ENCODE assay signal across 8 mouse cellular contexts in the genomic region with DNA sequence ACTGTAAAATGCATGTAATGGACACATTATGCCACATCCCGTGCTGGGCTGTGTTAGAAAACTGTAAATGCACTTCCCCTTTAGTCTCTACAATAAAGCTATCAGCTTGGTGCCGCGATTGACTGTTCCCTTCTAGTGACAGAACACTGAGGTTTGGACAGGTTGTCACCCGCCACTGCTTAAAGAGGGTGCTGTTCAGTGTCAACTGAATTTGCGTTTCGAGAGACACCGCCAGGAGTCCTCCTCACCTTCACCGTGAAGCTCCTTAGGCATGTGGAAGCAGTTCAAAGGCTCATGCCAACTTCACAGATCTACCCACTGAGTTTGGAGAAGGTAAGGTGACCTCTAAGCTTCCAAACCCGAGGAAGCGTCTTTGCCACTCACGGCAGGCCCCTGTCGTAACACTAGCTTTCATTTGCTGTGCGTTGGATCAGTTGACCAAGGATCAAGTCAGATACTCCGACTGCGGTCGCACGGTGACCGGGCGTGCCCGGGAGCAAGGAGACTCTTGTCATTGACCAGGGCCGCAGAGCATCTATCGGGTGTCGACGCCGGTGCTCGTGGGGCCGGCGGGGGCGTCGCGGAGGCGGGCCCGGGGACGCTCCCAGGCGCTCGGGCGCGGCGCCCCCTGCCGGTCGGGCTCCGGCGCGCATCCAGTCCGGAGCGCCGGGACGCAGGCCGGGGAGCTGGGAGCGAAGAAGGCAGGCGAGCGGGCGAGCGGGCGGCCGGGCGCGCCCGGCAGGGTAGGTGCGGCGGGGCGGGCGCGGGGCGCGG. TPM values are rescaled to one million over a fixed set of nuclear protein-coding genes. Genes with fewer than 3 reads are reported as not detected.
DNase-seq lines count a peak whose midpoint lies in the region; ATAC-seq and TF ChIP-seq lines count a peak whose summit lies in the region.

No protein-coding gene starts in this region.

- TF ChIP-seq CTCF in gastrocnemius, adult 2 months (IDR thresholded peaks at IDR 0.05) = peak; percentile 50

- WGBS in intestine, embryonic 15.5 days = 3% methylated on average over 56 of the region's 66 CpGs
- WGBS in limb, embryonic 11.5 days = 3% methylated on average over 54 of the region's 66 CpGs
- WGBS in midbrain, embryonic 15.5 days = 2% methylated on average over 54 of the region's 66 CpGs
- 4% methylated on average over 49 of the region's 66 CpGs for WGBS in stomach, embryonic 15.5 days

- peak overlapping the region; percentile 56 for H3K4me3 ChIP-seq in gastrocnemius, adult 2 months
- peak overlapping the region; percentile 69 for H3K4me3 ChIP-seq in intestine, embryonic 15.5 days (replicated peaks)
- H3K4me3 ChIP-seq in limb, embryonic 11.5 days (ENCODE audit: low read depth, low read length) = peak overlapping the region; percentile 54
- peak overlapping the region; percentile 93 for H3K4me3 ChIP-seq in midbrain, embryonic 15.5 days
- H3K4me3 ChIP-seq in stomach, embryonic 15.5 days (replicated peaks) = peak overlapping the region; percentile 62

- peak overlapping the region; percentile 92 for H3K4me2 ChIP-seq in intestine, embryonic 15.5 days (replicated peaks)
- peak overlapping the region; percentile 56 for H3K4me2 ChIP-seq in limb, embryonic 11.5 days (ENCODE audit: low read depth, severe bottlenecking)
- peak overlapping the region; percentile 65 for H3K4me2 ChIP-seq in midbrain, embryonic 15.5 days
- peak overlapping the region; percentile 92 for H3K4me2 ChIP-seq in stomach, embryonic 15.5 days

- intact Hi-C loops in gastrocnemius, adult 2 months (cut with DNase I) = no loop called here

- H3K27me3 ChIP-seq in intestine, embryonic 15.5 days (replicated peaks) = peaks cover 32% of the 10 kb centered on the region
- peaks cover 25% of the 10 kb centered on the region for H3K27me3 ChIP-seq in limb, embryonic 11.5 days (ENCODE audit: control insufficient read depth, insufficient read depth, low read length)
- 0 out of 2 replicates have a peak, but pooled peaks cover 3% of the 10 kb centered on the region for H3K27me3 ChIP-seq in midbrain, embryonic 15.5 days (replicated peaks)
- peaks cover 43% of the 10 kb centered on the region for H3K27me3 ChIP-seq in stomach, embryonic 15.5 days (replicated peaks)

- H3K4me1 ChIP-seq in intestine, embryonic 15.5 days (replicated peaks) = peaks cover 15% of the 10 kb centered on the region
- 0 out of 2 replicates have a peak, but pooled peaks cover 5% of the 10 kb centered on the region for H3K4me1 ChIP-seq in limb, embryonic 11.5 days (ENCODE audit: control insufficient read depth, insufficient read depth, low read length)
- H3K4me1 ChIP-seq in midbrain, embryonic 15.5 days = peaks cover 39% of the 10 kb centered on the region
- H3K4me1 ChIP-seq in stomach, embryonic 15.5 days = 0 out of 2 replicates have a peak, but pooled peaks cover 11% of the 10 kb centered on the region

- H3K9me3 ChIP-seq in intestine, embryonic 15.5 days = no peaks in the 10 kb centered on the region
- no peaks in the 10 kb centered on the region for H3K9me3 ChIP-seq in limb, embryonic 11.5 days (ENCODE audit: control insufficient read depth, low read length)
- H3K9me3 ChIP-seq in midbrain, embryonic 15.5 days = 0 out of 2 replicates have a peak, but pooled peaks cover 3% of the 10 kb centered on the region
- no peaks in the 10 kb centered on the region for H3K9me3 ChIP-seq in stomach, embryonic 15.5 days

- DNase-seq in gastrocnemius, adult 2 months = peak; percentile 45
- DNase-seq in gastrocnemius, adult 8-10 months (ENCODE audit: low spot score in 2 of 2) = no peak
- peak; percentile 89 to 92 for DNase-seq in cerebellum, postnatal 14 days
- DNase-seq in frontal cortex, postnatal 14 days (ENCODE audit: low spot score in 2 of 2) = peak; percentile 55 to 59
- DNase-seq in limb, embryonic 11.5 days (ENCODE audit: low spot score) = peak; percentile 82

- H3K36me3 ChIP-seq in intestine, embryonic 15.5 days = no peaks in the 10 kb centered on the region
- H3K36me3 ChIP-seq in limb, embryonic 11.5 days (ENCODE audit: control insufficient read depth, insufficient read depth, low read length) = no peaks in the 10 kb centered on the region
- no peaks in the 10 kb centered on the region for H3K36me3 ChIP-seq in midbrain, embryonic 15.5 days (replicated peaks)
- no peaks in the 10 kb centered on the region for H3K36me3 ChIP-seq in stomach, embryonic 15.5 days

- ATAC-seq in intestine, embryonic 15.5 days = peak; percentile 82
- ATAC-seq in limb, embryonic 11.5 days (ENCODE audit: insufficient number of reproducible peaks, low FRiP score, low TSS enrichment, low read depth) = no peak
- peak; percentile 78 for ATAC-seq in midbrain, embryonic 15.5 days (replicated peaks)
- peak; percentile 53; the same call in 1 of the 2 replicates for ATAC-seq in stomach, embryonic 15.5 days (ENCODE audit: insufficient read depth, low FRiP score, low read depth)

- no peak overlapping the region for H3K27ac ChIP-seq in gastrocnemius, adult 2 months
- H3K27ac ChIP-seq in intestine, embryonic 15.5 days = no peak overlapping the region
- H3K27ac ChIP-seq in limb, embryonic 11.5 days (replicated peaks; ENCODE audit: low read depth, low read length) = no peak overlapping the region
- H3K27ac ChIP-seq in midbrain, embryonic 15.5 days = peak overlapping the region; percentile 77
- no peak overlapping the region for H3K27ac ChIP-seq in stomach, embryonic 15.5 days

- peak overlapping the region; percentile 32; the same call in 1 of the 2 replicates for H3K9ac ChIP-seq in intestine, embryonic 15.5 days
- H3K9ac ChIP-seq in limb, embryonic 11.5 days (ENCODE audit: low read length) = peak overlapping the region; percentile 34; the same call in 1 of the 2 replicates
- peak overlapping the region; percentile 54 for H3K9ac ChIP-seq in midbrain, embryonic 15.5 days
- no peak overlapping the region for H3K9ac ChIP-seq in stomach, embryonic 15.5 days

RNA-seq across cellular contexts. Expression of gene Scn8a, which starts 0.5 kb away (rescaled TPM):
- under 1 TPM; 0.03 to 0.14 TPM for total RNA-seq in gastrocnemius, adult 2 months (2021)
- under 1 TPM in 3 of 4 experiments, not detected in 1; 0.12 to 0.22 (median 0.20) TPM for total RNA-seq in gastrocnemius, adult 8-10 months (2022)
- polyA plus RNA-seq in intestine, embryonic 15.5 days (2015; fragmentation: Nextera tagmentation; extraction: Ambion mirVana) = 2.1 and 2.6 TPM in 2 replicates
- polyA plus RNA-seq in limb, embryonic 11.5 days (2014; fragmentation: Nextera tagmentation; extraction: Ambion mirVana) = 4.5 and 7.3 TPM in 2 replicates
- polyA plus RNA-seq in midbrain, embryonic 15.5 days (2015; fragmentation: Nextera tagmentation; extraction: Ambion mirVana) = 20.0 and 22.7 TPM in 2 replicates
- 2.2 and 2.9 TPM in 2 replicates for polyA plus RNA-seq in stomach, embryonic 15.5 days (2015; fragmentation: Nextera tagmentation; extraction: Ambion mirVana)

Comparison
In these comparisons a context has a peak if more than half of its experiments do, and no peak if none do; other contexts are left out.
1. DNase-seq: peak in gastrocnemius, adult 2 months (single experiment), cerebellum, postnatal 14 days (2 of 2), frontal cortex, postnatal 14 days (2 of 2) and limb, embryonic 11.5 days (single experiment); none in gastrocnemius, adult 8-10 months (0 of 2).
2. Peak in every context shown above with its lines, with median percentiles within 50 percentile points of each other: H3K4me3 ChIP-seq and H3K4me2 ChIP-seq.